Mouse (Mus musculus): ENCODE results near the gene Tff2.

GRCm38 (mm10) chr17:31191825-31192224 lies 47.7 kb upstream of the Tff2 start:
- TF ChIP-seq EP300 (IDR thresholded peaks at IDR 0.05; ENCODE audit: low read depth in 1 of 2, low read length in 2 of 2): no peak
- no peak for TF ChIP-seq CTCF (IDR thresholded peaks at IDR 0.05 in 2 of 3, conservative IDR thresholded peaks at IDR 0.05 in 1 of 3; ENCODE audit: control insufficient read depth in 1 of 3, insufficient read depth in 1 of 3, low read depth in 2 of 3, low read length in 3 of 3, poor library complexity in 1 of 3, severe bottlenecking in 1 of 3)
- TF ChIP-seq POLR2A (IDR thresholded peaks at IDR 0.05; ENCODE audit: control insufficient read depth in 1 of 2, insufficient read depth in 1 of 2, low read depth in 1 of 2, low read length in 2 of 2, poor library complexity in 1 of 2): no peak
- no peak for TF ChIP-seq MYB (IDR thresholded peaks at IDR 0.05; ENCODE audit: low read depth, low read length)
- no peak for TF ChIP-seq MYC (IDR thresholded peaks at IDR 0.05; ENCODE audit: low read depth, low read length)
